Mouse (Mus musculus) mature B cell (primary cell): ENCODE data around the gene Gmpr2.

Experiments
- in situ Hi-C: fragments of 300-500 bp; cut with MboI; formaldehyde crosslinking; loops from 2 replicates; pipeline ENCODE4 v1.14.3; 2019

Gene Gmpr2

DNA sequence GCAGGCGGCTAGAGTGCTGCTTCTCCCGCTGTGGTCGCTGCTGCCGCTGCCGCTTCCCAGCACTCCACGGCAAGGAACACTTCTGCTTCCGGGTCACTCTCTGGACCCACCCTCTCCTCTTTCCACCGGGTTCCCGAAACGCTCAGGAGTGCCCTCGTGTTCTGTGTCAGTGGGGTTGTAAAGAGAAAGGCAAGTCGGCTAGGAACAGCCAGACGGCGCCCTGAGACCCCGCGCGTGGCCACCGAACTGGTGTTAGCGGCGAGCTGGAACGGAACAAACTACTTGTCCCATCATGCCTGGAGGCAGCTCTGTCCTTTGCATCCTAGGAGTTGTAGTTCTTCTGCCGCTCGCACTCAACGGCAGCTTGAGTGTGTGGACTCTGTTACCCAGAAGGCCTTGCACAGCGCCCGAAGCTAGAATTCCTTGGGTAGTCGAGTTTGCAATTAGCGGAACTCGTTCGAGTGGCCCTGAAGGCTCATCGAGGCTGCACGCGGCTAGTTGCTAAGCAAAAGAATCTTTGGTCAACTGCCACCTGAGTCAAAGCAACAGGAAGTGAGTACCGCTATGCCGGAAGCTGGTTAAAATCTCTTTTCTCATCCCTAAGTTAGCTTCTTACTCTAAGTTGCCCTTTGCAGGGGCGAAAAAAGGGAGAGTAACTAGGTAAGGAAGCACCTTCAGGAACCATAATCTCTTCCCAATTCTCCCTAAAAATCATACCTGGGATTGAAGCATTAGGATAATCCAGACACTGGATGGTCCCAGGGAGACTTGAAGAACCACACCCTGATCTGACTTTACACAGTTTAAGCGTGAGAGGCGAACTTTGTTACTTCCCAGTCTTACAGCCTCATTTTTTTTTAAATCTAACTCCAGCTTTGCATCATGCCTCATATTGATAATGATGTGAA, at the start of gene Gmpr2, which contains the start of gene Nedd8:
Gene Gmpr2, plus strand, starts transcription at position 109 of the 908 bp plus-strand sequence.
Gene Nedd8, minus strand, starts transcription at position 292 of the 908 bp plus-strand sequence.
- in situ Hi-C loops = no loop called here

DNA sequence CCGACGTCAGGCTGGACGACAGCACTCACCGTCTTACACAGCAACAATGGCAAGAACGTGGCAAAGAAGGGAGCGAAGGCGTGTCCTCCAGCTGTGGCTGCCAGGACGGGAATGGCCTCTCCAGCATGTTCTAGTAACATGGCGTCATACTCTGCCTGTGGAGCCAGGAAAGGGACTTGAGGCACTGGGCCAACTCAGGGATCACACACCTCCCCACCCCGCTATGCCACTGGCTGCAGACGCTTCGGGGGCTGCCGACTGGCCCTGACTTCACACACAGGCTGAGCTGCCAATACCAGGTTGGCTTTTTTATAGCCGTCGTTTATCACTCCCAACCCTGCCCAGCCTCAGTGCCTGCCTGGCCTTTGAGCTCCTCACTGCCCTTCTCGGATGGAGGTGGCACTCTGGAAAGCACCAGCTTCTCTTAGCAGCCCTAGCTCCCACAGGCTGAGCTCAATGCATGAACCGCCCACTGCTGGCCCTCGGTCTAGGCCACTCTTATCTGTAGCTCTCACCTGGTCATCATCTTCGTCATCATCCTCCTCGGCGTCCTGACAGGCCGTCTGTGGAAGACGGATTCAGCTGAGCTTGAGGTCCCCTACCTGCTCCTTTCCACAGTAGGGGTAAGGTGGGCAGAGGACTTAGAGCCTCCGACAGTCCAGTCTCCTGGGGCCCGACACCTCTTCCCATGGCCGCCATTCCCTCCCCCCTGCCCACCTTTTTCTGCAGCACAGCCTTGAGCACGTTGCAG, 43.5 kb upstream of the Gmpr2 start:
- in situ Hi-C loops = no loop called here

DNA sequence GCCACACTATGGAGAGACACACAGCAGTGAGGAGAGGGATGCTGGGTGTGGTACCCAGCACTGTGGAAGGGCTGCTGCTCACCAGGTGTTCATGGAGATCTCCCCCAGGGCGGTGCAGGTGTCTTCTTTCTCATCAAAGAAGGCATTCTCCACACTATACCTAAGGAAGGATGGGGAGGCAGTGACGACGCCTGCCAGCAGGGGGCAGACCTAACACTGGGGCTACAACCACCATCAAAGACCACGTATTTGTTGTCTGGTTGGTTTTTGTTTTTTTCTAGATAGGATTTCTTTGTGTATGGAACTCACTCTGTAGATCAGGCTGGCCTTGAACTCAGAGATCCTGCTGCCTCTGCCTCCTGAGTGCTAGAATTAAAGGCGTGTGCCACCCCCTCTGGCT, 42.4 kb upstream of the Gmpr2 start:
- in situ Hi-C loops = no loop called here

DNA sequence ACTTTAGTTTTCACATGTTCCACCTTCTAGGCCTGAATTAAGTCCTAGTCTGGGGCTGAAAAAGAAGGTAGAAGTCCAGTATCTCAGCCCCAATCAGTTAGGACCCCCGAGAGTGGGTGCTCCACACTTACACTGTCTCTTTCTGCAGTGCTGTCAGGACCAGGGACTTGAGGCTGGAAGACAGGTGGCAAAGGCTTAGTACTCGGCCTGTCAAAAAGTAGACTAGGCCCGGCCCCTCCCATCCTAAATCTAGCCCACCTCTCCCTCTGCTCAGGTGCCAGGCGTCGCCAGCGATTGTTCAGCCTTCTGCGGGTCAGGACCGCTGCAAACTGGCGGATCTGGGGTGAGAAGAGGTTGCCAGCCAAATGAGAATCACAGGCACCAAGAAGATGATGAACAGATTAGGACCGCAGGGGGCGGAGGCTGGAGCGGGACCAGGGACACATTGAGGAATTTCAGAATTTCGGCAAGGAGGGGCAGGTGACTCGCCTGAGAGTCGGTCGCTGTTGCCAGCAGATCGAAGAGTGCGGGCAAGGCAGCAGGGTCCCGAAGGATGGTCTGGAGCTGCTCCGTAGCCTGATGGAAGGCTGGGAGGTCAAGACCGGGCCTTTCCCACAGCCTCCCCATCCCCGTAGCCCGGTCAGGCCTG, 36.7 kb upstream of the Gmpr2 start:
- in situ Hi-C loops = loop anchor here (5.0 kb wide), 1 partner anchor 117 kb away; no protein-coding TSS in a partner anchor

DNA sequence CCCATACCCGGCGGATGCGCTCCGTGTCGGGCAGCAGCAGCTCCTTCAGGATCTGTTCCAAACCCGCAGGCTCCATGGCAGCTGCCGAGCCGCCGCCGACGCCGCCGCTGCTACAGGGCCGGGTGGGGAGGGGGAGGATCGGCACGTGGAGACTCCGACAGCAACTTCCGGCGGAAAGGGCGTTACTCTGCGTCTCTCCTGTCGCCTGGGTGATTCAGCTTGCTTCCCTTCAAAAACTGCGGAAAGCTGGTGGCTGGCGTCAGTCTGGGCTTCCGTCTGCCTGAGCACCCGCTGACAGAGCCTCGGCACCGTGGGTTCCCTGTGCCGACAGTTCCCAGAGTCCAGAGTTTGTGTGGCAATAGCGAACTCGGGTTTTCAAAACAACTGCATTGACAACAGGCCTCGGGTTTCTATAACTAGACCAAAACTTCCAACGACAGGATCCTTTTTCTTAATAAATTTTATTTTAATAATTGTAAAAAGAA, 36.2 kb upstream of the Gmpr2 start, which contains the start of gene Ipo4:
Gene Ipo4, minus strand, starts transcription at position 435 of the 485 bp plus-strand sequence.
- in situ Hi-C loops = loop anchor here (5.0 kb wide), 1 partner anchor 117 kb away; no protein-coding TSS in a partner anchor

DNA sequence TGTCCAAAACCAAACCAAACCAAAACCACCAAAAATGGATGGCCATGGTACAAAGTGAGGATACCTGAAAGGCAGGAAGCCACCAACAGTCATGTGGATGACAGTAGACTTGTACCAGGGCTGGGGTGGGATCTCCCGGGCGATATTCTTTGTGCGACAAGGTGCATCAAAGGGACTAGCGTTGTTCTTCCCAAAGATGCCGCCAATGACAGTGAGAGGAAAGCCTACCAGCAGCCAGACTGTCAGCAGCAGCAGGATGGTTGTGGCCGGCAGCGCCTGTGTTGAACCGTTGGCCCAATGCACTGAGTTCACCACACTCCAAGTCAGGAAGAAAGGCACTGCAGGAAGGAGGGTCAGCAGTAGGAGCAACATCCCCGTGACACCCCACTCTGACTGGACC, 33.9 kb upstream of the Gmpr2 start, which contains the start of gene Gm49378:
Gene Gm49378, minus strand, starts transcription at position 101 of the 400 bp plus-strand sequence.
- in situ Hi-C loops = loop anchor here (5.0 kb wide), 1 partner anchor 115 kb away; no protein-coding TSS in a partner anchor

DNA sequence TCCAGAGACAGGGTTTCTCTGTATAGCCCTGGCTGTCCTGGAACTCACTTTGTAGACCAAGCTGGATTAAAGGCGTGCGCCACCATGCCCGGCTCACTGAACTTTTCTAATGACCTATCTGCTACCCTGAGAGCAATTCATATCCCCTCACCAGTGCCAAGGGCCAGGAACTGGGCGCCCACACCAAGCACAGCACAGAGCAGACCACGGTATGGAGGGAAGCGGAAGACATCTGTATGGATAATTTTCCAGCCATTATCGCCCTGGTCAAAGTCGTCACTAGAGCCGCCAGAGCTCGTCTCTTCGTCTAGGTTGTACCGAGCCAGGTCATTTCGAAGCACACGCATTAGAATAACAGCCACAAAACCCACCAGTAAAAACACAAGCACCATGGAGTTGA, 30.9 kb upstream of the Gmpr2 start:
- in situ Hi-C loops = no loop called here

DNA sequence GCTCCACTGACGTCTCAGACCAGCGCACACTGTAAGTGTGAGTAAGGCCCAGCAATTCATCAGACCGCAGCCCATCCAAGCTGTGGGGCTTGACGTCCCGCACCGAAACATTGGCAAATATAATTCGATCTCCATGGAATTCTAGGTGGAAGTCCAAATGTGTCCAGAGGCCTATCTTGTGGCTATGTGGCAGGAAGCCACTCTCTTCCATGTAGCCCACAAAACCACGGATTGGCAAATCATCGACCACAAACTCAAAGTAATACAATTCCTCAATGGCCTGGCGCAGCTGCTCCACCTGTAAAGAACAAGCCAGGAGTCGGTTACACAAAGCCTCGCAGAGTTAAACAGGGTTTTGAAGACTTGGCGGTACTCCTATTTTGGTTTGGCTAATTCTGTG, 30.4 kb upstream of the Gmpr2 start:
- in situ Hi-C loops = no loop called here

DNA sequence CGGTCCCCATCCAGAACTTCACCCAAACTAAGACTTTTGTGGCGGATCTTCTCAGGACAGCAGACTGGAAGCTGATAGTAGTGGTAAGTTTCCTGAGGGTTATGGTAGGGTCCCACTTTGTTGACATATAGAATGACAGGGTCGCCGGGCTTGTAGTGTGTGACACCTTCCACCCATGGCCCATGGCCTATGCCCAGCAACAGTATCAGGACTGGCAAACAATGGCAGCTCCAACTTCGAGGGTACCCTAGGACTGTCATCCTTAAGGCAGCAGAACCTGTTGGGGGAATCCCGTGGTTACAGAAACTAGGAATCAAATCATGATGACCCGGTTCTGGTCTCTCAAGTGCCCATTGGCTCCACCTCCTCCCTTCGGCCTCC, 29.1 kb upstream of the Gmpr2 start:
- in situ Hi-C loops = no loop called here

DNA sequence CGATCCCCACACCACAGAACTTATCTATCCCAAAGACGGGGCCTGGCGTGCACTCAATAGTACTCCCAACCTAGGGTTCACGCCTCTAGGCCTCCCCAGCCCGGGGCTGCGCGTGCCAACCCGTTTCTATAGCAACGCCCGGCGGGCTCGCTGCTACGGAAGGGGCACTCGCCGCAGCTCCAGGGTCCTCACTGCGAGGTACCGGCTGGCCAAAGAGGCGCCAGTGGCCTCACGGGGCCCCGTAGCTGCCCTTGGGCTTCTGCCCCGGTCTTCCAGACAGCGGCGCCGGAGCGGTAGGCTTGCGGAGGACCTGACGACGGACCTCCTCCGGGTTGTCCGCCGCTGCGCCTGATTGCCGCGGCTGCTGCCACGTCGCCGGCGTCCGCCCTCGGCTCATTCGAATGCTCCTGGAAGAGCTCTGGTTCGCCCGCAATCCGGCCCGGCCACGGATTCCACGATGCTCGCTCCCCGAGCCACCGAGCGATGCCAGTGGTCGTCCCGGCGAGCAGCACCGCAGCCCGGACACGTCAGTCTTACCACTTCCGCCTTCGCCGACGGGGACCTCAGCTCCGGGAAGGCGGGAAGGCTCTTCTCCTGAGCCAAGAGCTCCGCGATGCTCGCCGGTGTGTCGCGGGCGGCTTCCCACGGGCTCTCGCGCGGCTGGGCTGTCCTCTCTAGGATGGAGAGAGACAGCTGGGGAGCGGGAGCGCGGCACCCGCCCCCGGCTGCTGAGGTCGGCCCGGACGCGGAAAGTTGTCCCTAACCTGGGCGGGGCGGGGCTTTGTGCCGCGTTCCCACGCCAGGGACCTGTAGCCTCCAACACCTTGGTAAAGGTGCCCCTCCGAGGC, 28.5 kb upstream of the Gmpr2 start, which contains the start of gene Tm9sf1:
Gene Tm9sf1, minus strand, starts transcription at position 747 of the 848 bp plus-strand sequence.
- in situ Hi-C loops = no loop called here

DNA sequence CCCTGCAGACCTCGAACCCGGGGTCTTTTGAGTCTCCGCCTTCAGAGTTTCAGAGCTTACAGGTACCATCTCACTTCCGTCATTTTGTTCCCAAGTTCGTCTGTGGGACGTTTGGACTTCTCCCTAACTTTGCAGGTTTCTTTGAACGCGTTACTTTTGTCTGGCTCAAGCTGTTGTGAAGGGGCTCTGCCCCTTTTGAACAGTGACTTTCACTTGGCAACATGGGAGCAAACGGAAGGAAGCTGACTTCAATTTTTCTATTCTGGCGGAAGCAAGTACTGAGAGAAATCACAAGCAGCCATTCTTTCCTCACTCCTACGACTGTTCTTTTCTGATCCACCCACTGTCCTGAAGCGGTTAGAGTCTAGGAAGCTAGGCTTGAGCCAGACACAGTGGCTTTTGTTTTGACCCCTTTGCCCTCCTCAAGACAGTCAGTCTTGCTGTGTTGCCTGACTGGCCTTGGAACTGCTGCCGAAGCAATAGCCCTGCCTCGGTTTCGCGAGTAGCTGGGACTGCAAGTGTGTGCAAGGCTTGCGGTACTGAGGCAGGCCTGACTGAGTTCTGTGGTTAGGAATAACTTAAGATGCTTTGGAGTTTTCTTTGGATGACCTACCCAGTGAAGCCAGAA, 27.4 kb upstream of the Gmpr2 start:
- in situ Hi-C loops = no loop called here

DNA sequence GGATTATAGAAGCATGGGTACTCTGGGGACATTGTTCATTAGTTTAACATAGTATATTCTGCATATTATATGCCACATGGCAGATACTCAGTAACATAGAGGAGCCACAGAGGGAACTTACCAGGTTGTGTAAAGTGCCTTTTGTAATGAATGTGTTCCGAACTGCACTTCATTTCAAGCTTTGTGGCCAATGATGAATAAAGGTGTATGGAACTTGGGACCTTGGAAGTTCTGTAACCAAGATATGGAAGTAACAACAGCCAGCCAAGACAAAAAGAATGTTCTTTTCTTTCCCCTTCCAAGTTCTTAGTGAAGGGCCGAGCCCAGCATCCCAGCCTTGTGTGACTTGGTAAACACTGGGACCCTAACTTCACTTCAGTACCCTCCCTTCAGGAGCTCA, 21.9 kb upstream of the Gmpr2 start, which contains the start of gene Tssk4:
Gene Tssk4, plus strand, starts transcription at position 301 of the 400 bp plus-strand sequence.
- in situ Hi-C loops = no loop called here

DNA sequence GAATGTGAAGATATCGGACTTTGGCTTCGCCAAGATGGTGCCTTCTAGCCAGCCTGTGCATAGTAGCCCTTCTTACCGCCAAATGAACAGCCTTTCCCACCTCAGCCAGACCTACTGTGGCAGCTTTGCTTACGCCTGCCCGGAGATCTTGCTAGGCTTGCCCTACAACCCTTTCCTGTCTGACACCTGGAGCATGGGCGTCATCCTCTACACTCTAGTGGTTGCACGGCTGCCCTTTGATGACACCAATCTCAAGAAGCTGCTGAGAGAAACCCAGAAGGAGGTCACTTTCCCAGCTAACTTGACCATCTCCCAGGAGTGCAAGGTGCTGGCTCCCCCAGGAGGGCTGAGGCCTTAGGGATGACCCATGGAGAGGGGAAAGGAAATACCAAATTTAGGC, 20.2 kb upstream of the Gmpr2 start:
- in situ Hi-C loops = no loop called here

DNA sequence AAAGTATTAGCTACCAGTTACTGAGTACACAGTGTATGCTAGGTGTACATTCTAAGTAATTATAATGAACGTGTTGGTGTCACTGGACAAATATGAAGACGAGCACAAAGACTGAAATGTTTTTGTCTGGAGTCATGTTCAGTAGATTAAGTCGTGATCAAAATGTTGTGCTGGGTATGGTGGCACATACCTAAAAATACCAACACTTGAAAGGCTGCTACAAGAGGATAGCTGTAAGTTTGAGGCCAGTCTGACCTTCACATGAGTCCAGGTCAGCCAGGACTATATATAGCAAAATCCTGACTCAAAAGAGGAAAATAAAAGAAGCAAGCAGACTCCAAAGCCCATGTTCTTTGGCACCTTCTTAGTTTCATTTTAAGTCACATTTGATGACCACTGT, 14.8 kb upstream of the Gmpr2 start:
- in situ Hi-C loops = no loop called here

DNA sequence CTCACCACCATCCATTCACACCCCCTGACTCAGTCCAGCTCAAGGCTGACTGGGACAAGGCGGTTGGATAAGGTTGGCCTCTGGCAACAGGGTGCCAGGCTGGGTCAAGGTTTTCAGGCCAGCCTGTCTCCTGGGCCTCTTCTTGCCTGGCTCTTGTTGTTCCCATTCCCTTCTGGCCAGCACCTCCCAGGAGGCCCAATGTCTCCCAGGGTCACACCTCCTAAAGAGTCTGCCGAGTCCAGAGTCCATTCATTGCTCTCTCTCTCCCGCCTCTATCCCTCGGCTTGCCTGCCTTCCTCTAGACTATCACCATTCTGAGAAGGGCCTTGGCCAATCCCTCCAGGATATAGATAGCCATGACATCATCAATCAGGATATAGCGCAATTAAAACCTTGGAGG, 13.7 kb upstream of the Gmpr2 start:
- in situ Hi-C loops = no loop called here

DNA sequence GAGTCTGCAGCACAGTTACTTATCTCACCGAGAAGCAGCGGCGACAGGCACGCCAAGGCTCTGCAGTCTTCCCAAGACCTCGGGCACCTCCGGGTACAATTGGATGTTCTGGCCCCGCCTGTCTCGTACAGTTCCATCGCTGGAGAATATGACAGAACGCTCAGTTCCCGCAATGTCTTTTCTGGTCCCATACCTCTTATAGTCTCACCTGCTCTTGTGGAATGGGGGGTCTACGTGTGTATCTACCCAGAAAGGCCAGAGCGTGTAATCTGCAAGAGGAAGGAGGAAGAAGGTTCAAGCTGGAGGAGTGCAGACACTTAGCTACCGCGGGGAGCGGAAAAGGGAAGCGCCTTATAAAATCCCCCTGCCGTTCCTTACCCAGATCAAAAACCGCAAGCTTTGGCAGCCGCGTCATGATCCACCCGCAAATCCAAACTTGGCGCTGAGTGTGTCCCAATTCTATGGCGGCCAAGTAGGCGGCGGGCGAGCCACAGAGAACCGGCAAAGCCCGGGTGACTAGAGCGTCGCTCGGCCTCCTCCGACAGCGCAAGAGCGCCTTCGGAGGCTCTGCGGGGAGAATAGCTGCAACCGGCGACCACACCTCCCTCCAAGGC, 11.7 kb upstream of the Gmpr2 start, which contains the start of gene Mdp1:
Gene Mdp1, minus strand, starts transcription at position 549 of the 614 bp plus-strand sequence.
- in situ Hi-C loops = no loop called here

DNA sequence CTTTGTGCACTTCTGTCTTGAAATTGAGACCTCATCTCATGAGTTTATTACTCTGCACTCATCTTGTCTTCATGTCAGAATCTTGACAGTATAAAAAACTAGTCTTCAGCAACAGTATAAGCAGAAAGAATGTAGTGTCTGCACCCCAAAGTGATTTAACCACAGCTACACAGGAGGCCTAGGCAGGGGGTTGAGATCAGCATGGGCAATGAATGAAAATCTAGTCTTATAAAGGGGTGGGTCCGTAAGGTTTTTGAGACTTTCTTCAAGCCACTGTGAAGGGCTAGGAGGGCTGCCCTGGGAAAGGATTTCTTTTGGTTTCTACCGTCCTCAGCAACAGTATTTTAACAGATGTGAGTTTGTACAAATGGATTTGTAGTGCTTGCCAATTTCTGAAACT, 11.1 kb upstream of the Gmpr2 start:
- in situ Hi-C loops = no loop called here

DNA sequence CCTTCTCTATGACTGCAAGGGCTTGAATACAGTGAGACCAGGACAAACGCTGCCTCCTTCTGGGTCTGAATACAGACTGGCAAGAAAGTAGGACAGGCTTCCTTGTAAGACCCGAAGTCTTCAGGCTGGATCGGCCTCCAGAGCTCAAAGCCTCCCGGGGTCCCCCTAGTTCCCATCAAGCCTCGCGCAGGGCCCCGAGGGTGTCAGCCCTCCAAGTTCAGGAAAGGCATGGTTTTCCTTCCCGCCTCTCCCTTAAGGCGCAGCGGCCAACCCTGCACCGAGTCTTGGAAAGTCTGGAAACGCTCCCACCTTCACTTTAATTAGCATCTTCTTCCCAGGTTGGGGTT, 282 bp upstream of the Gmpr2 start:
- in situ Hi-C loops = no loop called here

DNA sequence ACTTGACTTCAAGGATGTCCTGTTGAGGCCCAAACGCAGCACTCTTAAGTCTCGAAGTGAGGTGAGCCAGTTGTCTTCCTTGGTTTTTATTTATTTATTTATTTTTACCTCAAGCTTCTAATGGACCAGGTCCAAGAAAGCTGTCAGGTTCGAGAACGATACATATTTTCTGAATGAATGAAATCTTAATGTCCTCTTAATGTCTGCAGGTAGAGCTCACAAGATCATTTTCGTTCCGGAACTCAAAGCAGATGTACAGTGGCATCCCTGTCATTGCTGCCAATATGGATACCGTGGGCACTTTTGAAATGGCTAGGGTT, 960 bp downstream of the Gmpr2 start:
- in situ Hi-C loops = no loop called here

DNA sequence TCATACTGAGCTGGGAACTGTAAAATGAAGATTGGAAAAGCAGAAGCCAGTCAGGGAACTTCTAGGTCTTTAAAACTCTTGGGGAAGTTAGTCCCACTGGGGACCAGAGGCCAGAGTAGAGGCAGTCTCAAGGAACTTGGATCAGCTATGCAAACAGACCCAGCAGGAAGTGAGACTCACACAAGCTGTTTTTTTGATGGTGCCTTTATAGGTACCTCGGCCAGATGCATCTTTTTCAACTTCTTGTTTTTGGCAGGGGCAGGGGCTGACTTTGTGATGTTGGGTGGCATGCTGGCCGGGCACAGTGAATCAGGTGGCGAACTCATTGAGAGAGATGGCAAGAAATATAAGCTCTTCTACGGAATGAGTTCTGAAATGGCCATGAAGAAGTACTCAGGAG, 5.9 kb downstream of the Gmpr2 start:
- in situ Hi-C loops = no loop called here
